Mouse (Mus musculus): ENCODE results near the gene Olfr523.
"Not testable (repeated sequence)": the region's sequence is repeated elsewhere in the genome, so short reads cannot be mapped to it uniquely, and the experiment has no call there.

The Olfr523 gene

GRCm38 (mm10) chr7:140172936-140173335, at the start of gene Olfr523:
Gene Olfr523 (plus strand): TSS chr7:140173217.
- DNase-seq = no peak

- no peak for DNase-seq
Observed at GRCm38 (mm10) chr7:140124382-140124781, 48.6 kb upstream of the Olfr523 start.

- peak; percentile 88 for DNase-seq
Observed at GRCm38 (mm10) chr7:140125278-140126021, 47.6 kb upstream of the Olfr523 start.

- DNase-seq = no peak
Observed at GRCm38 (mm10) chr7:140126022-140126350, 47.0 kb upstream of the Olfr523 start.

GRCm38 (mm10) chr7:140126934-140127333, 46.1 kb upstream of the Olfr523 start:
- no peak for DNase-seq

- no peak for DNase-seq
Observed at GRCm38 (mm10) chr7:140127911-140128310, 45.1 kb upstream of the Olfr523 start.

- DNase-seq = not testable (repeated sequence)
Observed at GRCm38 (mm10) chr7:140132184-140132583, 40.8 kb upstream of the Olfr523 start.

- DNase-seq = not testable (repeated sequence)
Observed at GRCm38 (mm10) chr7:140134033-140134432, 39.0 kb upstream of the Olfr523 start.

- DNase-seq = no peak
Observed at GRCm38 (mm10) chr7:140135106-140135770, 37.8 kb upstream of the Olfr523 start.

- peak; percentile 96 for DNase-seq
Observed at GRCm38 (mm10) chr7:140137135-140138020, 35.6 kb upstream of the Olfr523 start, which contains the start of gene Mtg1. Gene Mtg1 (plus strand): TSS chr7:140137564.

- no peak for DNase-seq
Observed at GRCm38 (mm10) chr7:140138021-140138310, 35.1 kb upstream of the Olfr523 start.

- no peak for DNase-seq
Observed at GRCm38 (mm10) chr7:140141350-140141749, 31.7 kb upstream of the Olfr523 start.

GRCm38 (mm10) chr7:140144550-140144949, 28.5 kb upstream of the Olfr523 start:
- DNase-seq = no peak

- DNase-seq = peak; percentile 69
Observed at GRCm38 (mm10) chr7:140153383-140153782, 19.6 kb upstream of the Olfr523 start.

GRCm38 (mm10) chr7:140153829-140154217, 19.2 kb upstream of the Olfr523 start:
- no peak for DNase-seq

GRCm38 (mm10) chr7:140154218-140154927, 18.6 kb upstream of the Olfr523 start, which contains the start of gene Sprn:
Gene Sprn (minus strand): TSS chr7:140154877.
- peak; percentile 80 for DNase-seq

- no peak for DNase-seq
Observed at GRCm38 (mm10) chr7:140160363-140160762, 12.7 kb upstream of the Olfr523 start.

- DNase-seq = no peak
Observed at GRCm38 (mm10) chr7:140164664-140165063, 8.4 kb upstream of the Olfr523 start, which contains the start of gene Olfr522. Gene Olfr522 (minus strand): TSS chr7:140164764.

GRCm38 (mm10) chr7:140167950-140168349, 5.1 kb upstream of the Olfr523 start:
- no peak for DNase-seq

- DNase-seq = no peak
Observed at GRCm38 (mm10) chr7:140169386-140169785, 3.6 kb upstream of the Olfr523 start.

- no peak for DNase-seq
Observed at GRCm38 (mm10) chr7:140170863-140171262, 2.2 kb upstream of the Olfr523 start.

GRCm38 (mm10) chr7:140179176-140179575, 6.2 kb downstream of the Olfr523 start:
- no peak for DNase-seq

- DNase-seq = no peak
Observed at GRCm38 (mm10) chr7:140180692-140181091, 7.7 kb downstream of the Olfr523 start.

Data from right cerebral cortex, postnatal 25 days (tissue).